Mouse (Mus musculus) MEL (cell line): ENCODE measurements at regions not wholly inside any gene's neighbourhood (a gene's known extent, or its start where the extent isn't known, plus 50 kb on each side); places are given as distances from the start of the nearest gene placed in this dataset.

ENCODE experiments used
- DNase-seq: peaks from one replicate; pipeline ENCODE4 v3.0.0; 2011; ENCODE audit warnings: low read depth, low spot score
- H3K27ac ChIP-seq: 2 replicates; pipeline ENCODE4 v1.5.1; 2012; ENCODE audit warnings: low read depth, mild to moderate bottlenecking, control low read depth, low read length, moderate library complexity; ENCODE audit not compliant: control insufficient read depth
- H3K27me3 ChIP-seq, 2 experiments: fragments of 150-350 bp in 1 of 2; sonication (generic) in 1 of 2; 2 replicates each; pipeline ENCODE4 v1.6.1; 2012; ENCODE audit warnings: low read length in 2 of 2, mild to moderate bottlenecking in 2 of 2, improper control_type of control experiment in 1 of 2, moderate library complexity in 1 of 2; ENCODE audit not compliant: insufficient read depth in 2 of 2, control insufficient read depth in 1 of 2
- H3K36me3 ChIP-seq, 2 experiments: 2 replicates each; pipeline ENCODE4 v1.6.1; 2012 to 2014; ENCODE audit warnings: low read length in 2 of 2, improper control_type of control experiment in 1 of 2, inconsistent platforms in 1 of 2, mild to moderate bottlenecking in 1 of 2; ENCODE audit not compliant: insufficient read depth in 2 of 2, control insufficient read depth in 1 of 2
- H3K4me1 ChIP-seq, 2 experiments: fragments of 150-350 bp in 1 of 2; sonication (generic) in 1 of 2; 2 replicates each; pipeline ENCODE4 v1.6.1; 2012; ENCODE audit warnings: low read length in 2 of 2, improper control_type of control experiment in 1 of 2, mild to moderate bottlenecking in 1 of 2; ENCODE audit not compliant: insufficient read depth in 2 of 2, control insufficient read depth in 1 of 2
- H3K4me3 ChIP-seq, 2 experiments: fragments of 150-350 bp in 1 of 2; sonication (generic) in 1 of 2; 2 replicates each; pipeline ENCODE4 v1.5.1; 2012; ENCODE audit warnings: low read depth in 2 of 2, low read length in 2 of 2, mild to moderate bottlenecking in 2 of 2, moderate library complexity in 2 of 2, control low read depth in 1 of 2, improper control_type of control experiment in 1 of 2; ENCODE audit not compliant: control insufficient read depth in 1 of 2, insufficient read depth in 1 of 2
- H3K79me2 ChIP-seq: 2 replicates; pipeline ENCODE4 v1.6.1; 2012; ENCODE audit warnings: mild to moderate bottlenecking, low read length, moderate library complexity; ENCODE audit not compliant: control insufficient read depth, poor library complexity, insufficient read depth
- H3K9ac ChIP-seq: 2 replicates; pipeline ENCODE4 v1.6.1; 2012; ENCODE audit warnings: low read depth, mild to moderate bottlenecking, control low read depth, low read length, moderate library complexity; ENCODE audit not compliant: control insufficient read depth, poor library complexity, severe bottlenecking
- H3K9me3 ChIP-seq: fragments of 150-350 bp; sonication (generic); replicated peaks from 2 replicates; pipeline ENCODE4 v1.6.1; 2012; ENCODE audit warnings: mild to moderate bottlenecking, low read length, improper control_type of control experiment, moderate library complexity; ENCODE audit not compliant: insufficient read depth
- CHD1 ChIP-seq: IDR thresholded peaks from 2 replicates; pipeline ENCODE4 v1.6.1; 2012; ENCODE audit warnings: low read depth, mild to moderate bottlenecking, inconsistent platforms, low read length, improper control_type of control experiment
- CTCF ChIP-seq, 3 experiments: IDR thresholded peaks in 2 of 3; conservative IDR thresholded peaks in 1 of 3; 2 replicates each; pipeline ENCODE4 v1.5.1; 2011 to 2012; ENCODE audit warnings: low read length in 3 of 3, low read depth in 2 of 3, mild to moderate bottlenecking in 2 of 3, improper control_type of control experiment in 1 of 3, inconsistent platforms in 1 of 3, mixed read lengths in 1 of 3, moderate library complexity in 1 of 3; ENCODE audit not compliant: control insufficient read depth in 1 of 3, insufficient read depth in 1 of 3, poor library complexity in 1 of 3, severe bottlenecking in 1 of 3
- E2F4 ChIP-seq: IDR thresholded peaks from 2 replicates; pipeline ENCODE4 v1.6.1; 2011; ENCODE audit warnings: low read depth, low read length, improper control_type of control experiment, borderline replicate concordance
- ELF1 ChIP-seq: IDR thresholded peaks from 2 replicates; pipeline ENCODE4 v1.6.1; 2014; ENCODE audit warnings: low read depth, mild to moderate bottlenecking, inconsistent platforms, low read length, improper control_type of control experiment, moderate library complexity
- EP300 ChIP-seq, 2 experiments: IDR thresholded peaks; 2 replicates each; pipeline ENCODE4 v1.6.1; 2011; ENCODE audit warnings: improper control_type of control experiment in 2 of 2, low read length in 2 of 2, low read depth in 1 of 2, mild to moderate bottlenecking in 1 of 2
- ETS1 ChIP-seq: IDR thresholded peaks from 2 replicates; pipeline ENCODE4 v1.6.1; 2012; ENCODE audit warnings: low read depth, mild to moderate bottlenecking, inconsistent platforms, low read length, improper control_type of control experiment, moderate library complexity
- GATA1 ChIP-seq: IDR thresholded peaks from 2 replicates; pipeline ENCODE4 v1.6.1; 2011; ENCODE audit warnings: low read depth, low read length, improper control_type of control experiment
- JUND ChIP-seq: IDR thresholded peaks from 2 replicates; pipeline ENCODE4 v1.6.1; 2011; ENCODE audit warnings: low read depth, mild to moderate bottlenecking, improper control_type of control experiment, low read length
- KAT2A ChIP-seq: conservative IDR thresholded peaks from 2 replicates; pipeline ENCODE4 v1.6.1; 2012; ENCODE audit warnings: low read depth, low read length, improper control_type of control experiment, inconsistent platforms
- MAFK ChIP-seq: IDR thresholded peaks from 2 replicates; pipeline ENCODE4 v1.6.1; 2011; ENCODE audit warnings: low read depth, mild to moderate bottlenecking, low read length, improper control_type of control experiment, borderline replicate concordance
- NELFE ChIP-seq: IDR thresholded peaks from 2 replicates; pipeline ENCODE4 v1.6.1; 2011; ENCODE audit warnings: low read depth, low read length, improper control_type of control experiment
- POLR2AphosphoS2 ChIP-seq: IDR thresholded peaks from 2 replicates; pipeline ENCODE4 v1.6.1; 2011; ENCODE audit warnings: low read length, improper control_type of control experiment
- RAD21 ChIP-seq: IDR thresholded peaks from 2 replicates; pipeline ENCODE4 v1.6.1; 2011; ENCODE audit warnings: mild to moderate bottlenecking, low read depth, low read length, improper control_type of control experiment
- SMC3 ChIP-seq: IDR thresholded peaks from 2 replicates; pipeline ENCODE4 v1.6.1; 2011; ENCODE audit warnings: low read depth, low read length, improper control_type of control experiment
- TAL1 ChIP-seq: IDR thresholded peaks from 2 replicates; pipeline ENCODE4 v1.6.1; 2012; ENCODE audit warnings: mild to moderate bottlenecking, inconsistent platforms, low read length, moderate library complexity, mixed read lengths
- TBP ChIP-seq: IDR thresholded peaks from 2 replicates; pipeline ENCODE4 v1.8.0; 2011; ENCODE audit warnings: low read depth, low read length, improper control_type of control experiment
- USF2 ChIP-seq, 2 experiments: IDR thresholded peaks; 2 replicates each; pipeline ENCODE4 v1.6.1; 2011 to 2012; ENCODE audit warnings: improper control_type of control experiment in 2 of 2, low read length in 2 of 2, borderline replicate concordance in 1 of 2, inconsistent platforms in 1 of 2, low read depth in 1 of 2, mild to moderate bottlenecking in 1 of 2; ENCODE audit not compliant: insufficient read depth in 1 of 2
- ZC3H11A ChIP-seq: IDR thresholded peaks from 2 replicates; pipeline ENCODE4 v1.6.1; 2012; ENCODE audit warnings: low read depth, mild to moderate bottlenecking, inconsistent platforms, low read length, improper control_type of control experiment
- ZMIZ1 ChIP-seq: IDR thresholded peaks from 2 replicates; pipeline ENCODE4 v1.6.1; 2012; ENCODE audit warnings: low read depth, mild to moderate bottlenecking, inconsistent platforms, low read length, improper control_type of control experiment, moderate library complexity

GRCm38 (mm10) chr17:78035648-78036047, 164.4 kb upstream of the Crim1 start:
- TF ChIP-seq ZMIZ1 (no peak), JUND (no peak), USF2 (IDR thresholded peaks at IDR 0.05; ENCODE audit: borderline replicate concordance in 1 of 2, insufficient read depth in 1 of 2, low read depth in 1 of 2, low read length in 2 of 2) (no peak), MAFK (no peak), SMC3 (peak; percentile 40; the same call in 1 of the 2 replicates), ZC3H11A (0 out of 2 replicates have a peak, but pooled peaks have one; percentile 3), RAD21 (peak; percentile 15), ETS1 (no peak), E2F4 (no peak), GATA1 (no peak), TAL1 (no peak), CTCF (IDR thresholded peaks at IDR 0.05 in 2 of 3, conservative IDR thresholded peaks at IDR 0.05 in 1 of 3; ENCODE audit: control insufficient read depth in 1 of 3, insufficient read depth in 1 of 3, low read depth in 2 of 3, low read length in 3 of 3, poor library complexity in 1 of 3, severe bottlenecking in 1 of 3) (peak in 1 of 3 experiments; percentile 18; a peak in 2 of 6 replicates), TBP (no peak), POLR2AphosphoS2 (no peak), KAT2A (no peak), ELF1 (no peak), NELFE (no peak), CHD1 (no peak), EP300 (IDR thresholded peaks at IDR 0.05; ENCODE audit: low read depth in 1 of 2, low read length in 2 of 2) (no peak)
- TF ChIP-seq, all 39 proteins: peak for 4
- Histone ChIP-seq H3K9ac (no peak overlapping the region), H3K36me3 (no peaks in the 10 kb centered on the region), H3K27ac (no peak overlapping the region), H3K79me2 (no peaks in the 10 kb centered on the region), H3K9me3 (no peaks in the 10 kb centered on the region), H3K27me3 (no peaks in the 10 kb centered on the region), H3K4me3 (no peak overlapping the region), H3K4me1 (no peaks in the 10 kb centered on the region)
- no peak for DNase-seq

GRCm38 (mm10) chr17:78040338-78040737, 159.7 kb upstream of the Crim1 start:
- Histone ChIP-seq H3K27ac (no peak overlapping the region), H3K9ac (no peak overlapping the region), H3K4me1 (no peaks in the 10 kb centered on the region), H3K79me2 (no peaks in the 10 kb centered on the region), H3K4me3 (no peak overlapping the region), H3K27me3 (no peaks in the 10 kb centered on the region), H3K36me3 (no peaks in the 10 kb centered on the region), H3K9me3 (no peaks in the 10 kb centered on the region)
- no peak for TF ChIP-seq TBP
- DNase-seq = no peak
